Mouse (Mus musculus) lung, adult 10 weeks (tissue): ENCODE results near the gene Prr23a1. TPM values are rescaled to one million over a fixed set of nuclear protein-coding genes. Genes with fewer than 3 reads are reported as not detected.

ENCODE experiments used
- polyA plus RNA-seq: library from polyadenylated mRNA; stranded (reverse); fragments of 350-450 nt; fragmentation: Illumina TruSeq; extraction: RNeasy Lipid Tissue Mini Kit (QIAGEN cat#74804); gene quantifications from one replicate; pipeline ENCODE4 v1.2.3, GENCODE M21; 2014; ENCODE audit warnings: low read depth, low replicate concordance; ENCODE audit not compliant: insufficient read depth

Gene Prr23a1
- polyA plus RNA-seq, result not detected

DNA sequence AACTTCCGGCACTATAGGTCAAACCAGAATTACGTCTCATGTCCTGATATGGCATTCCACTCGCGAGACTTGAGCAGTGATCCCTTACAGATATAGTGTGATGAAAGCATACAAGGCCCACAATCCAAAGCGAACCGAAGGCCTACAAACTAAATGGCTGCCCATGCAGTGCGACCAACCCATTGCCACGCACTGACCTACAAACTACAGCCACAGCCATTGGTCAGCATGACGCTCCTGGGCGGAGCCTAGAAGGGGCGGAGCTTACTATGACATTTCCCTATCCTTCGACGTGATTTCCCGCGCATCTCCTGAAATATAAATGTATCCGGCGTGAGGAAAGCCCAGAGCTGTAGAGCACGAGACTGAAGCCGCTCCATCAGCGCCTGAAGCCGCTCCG, at the start of gene Prr23a1:
TSS of gene Prr23a1 (plus strand) at position 387 of the 400 bp plus-strand sequence.

DNA sequence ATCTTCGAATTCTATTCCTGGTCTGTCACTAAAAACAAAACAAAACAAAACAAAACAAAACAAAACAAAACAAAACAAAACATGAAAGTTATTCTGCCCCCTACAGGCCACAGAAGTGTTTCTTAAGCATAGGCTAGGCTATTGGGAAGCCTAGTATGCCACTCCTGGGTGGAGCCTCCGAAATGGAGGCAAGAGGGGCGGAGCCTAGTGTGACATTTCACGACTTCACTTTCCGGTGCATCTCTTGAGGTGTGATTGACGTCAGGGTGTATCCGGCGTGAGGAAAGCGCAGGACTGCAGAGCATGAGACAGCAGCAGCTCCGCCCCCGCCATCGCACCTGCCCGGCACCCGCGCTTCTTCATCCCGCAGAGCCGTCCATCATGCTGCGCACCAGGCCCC, 13.9 kb downstream of the Prr23a1 start, which contains the start of gene Prr23a2:
TSS of gene Prr23a2 (plus strand) at position 285 of the 400 bp plus-strand sequence.

GRCm38 (mm10) chr9:98864571-98864970, 22.3 kb downstream of the Prr23a1 start, which contains the start of gene Prr23a3:
Gene Prr23a3 (plus strand): TSS chr9:98864767.

Other genes with a start within 250 kb of the Prr23a1 start
- gene Mrps22, start 240.8 kb upstream of the Prr23a1 start, polyA plus RNA-seq, result 13.4 TPM
- not detected for gene Prr23a2, start 14.0 kb downstream of the Prr23a1 start, polyA plus RNA-seq
- gene Prr23a3, start 22.3 kb downstream of the Prr23a1 start, polyA plus RNA-seq, result not detected
- gene 7420426K07Rik, start 60.6 kb downstream of the Prr23a1 start, polyA plus RNA-seq, result not detected
- gene Foxl2, start 112.8 kb downstream of the Prr23a1 start, polyA plus RNA-seq, result not detected
- 21.7 TPM for gene Faim, start 143.9 kb downstream of the Prr23a1 start, polyA plus RNA-seq
- not detected for gene Gm1123, start 193.2 kb downstream of the Prr23a1 start, polyA plus RNA-seq